Mouse (Mus musculus): Measurements from ENCODE around the gene Pnkd. TPM values are rescaled to one million over a fixed set of nuclear protein-coding genes. Genes with fewer than 3 reads are reported as not detected.
"Not testable (repeated sequence)": the region's sequence is repeated elsewhere in the genome, so short reads cannot be mapped to it uniquely, and the experiment has no call there.

The Pnkd gene
- total RNA-seq, 4 experiments from 2014 or later, result 170 to 190 (median 177) TPM

GRCm38 (mm10) chr1:74296477-74296876 lies 11.7 kb downstream of the Pnkd start:
- no peak for DNase-seq (ENCODE audit: low spot score in 2 of 2)

DNA sequence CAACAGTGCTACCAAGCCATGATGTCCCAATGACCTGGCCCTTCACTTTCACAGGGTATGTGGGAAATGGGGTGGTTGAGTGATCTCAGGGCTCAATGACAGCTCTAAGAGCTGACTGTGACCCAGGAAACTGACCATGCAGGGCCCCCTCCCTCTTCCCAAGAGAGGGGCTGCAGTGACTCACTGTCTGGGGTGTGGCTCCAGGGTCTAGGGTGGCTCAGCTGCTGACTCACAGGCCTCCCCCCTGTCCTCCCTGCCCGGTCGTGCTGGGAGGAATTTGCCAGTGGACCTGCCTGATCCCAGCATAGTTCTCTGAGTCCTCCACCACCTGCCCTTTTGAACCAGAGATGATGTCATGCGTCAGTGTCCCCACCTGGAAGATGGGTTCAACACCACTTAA lies 12.5 kb downstream of the Pnkd start:
- no peak for DNase-seq (ENCODE audit: low spot score in 2 of 2)

DNA sequence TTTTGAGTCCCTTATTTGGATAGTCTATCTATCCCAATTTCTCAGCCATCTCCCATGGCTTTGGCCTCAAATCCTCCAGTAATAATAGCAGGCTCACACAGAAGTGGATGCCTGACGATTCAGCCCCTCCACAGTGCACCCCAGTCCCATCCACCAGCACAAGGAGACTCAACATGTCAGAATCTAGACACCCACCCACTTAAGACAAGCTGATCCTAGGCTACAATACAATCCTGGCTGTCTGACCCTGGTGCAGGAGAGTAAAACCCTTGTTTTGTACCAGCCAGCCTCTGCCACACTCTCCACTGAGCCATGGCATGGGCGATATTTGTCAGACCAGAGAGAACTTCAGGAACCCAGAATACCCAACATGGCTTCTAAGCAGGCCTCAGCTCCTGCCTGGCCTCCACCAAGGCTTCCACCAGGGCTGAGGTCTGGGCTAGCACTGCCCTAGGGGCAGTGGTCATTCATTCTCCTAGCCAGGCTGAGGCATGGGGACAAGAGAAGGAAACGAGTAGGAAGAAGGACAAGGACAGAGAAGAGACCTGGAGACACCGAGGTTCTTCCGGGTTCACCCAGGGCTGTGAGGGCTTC lies 13.5 kb downstream of the Pnkd start:
- DNase-seq (ENCODE audit: low spot score in 2 of 2), result no peak

DNA sequence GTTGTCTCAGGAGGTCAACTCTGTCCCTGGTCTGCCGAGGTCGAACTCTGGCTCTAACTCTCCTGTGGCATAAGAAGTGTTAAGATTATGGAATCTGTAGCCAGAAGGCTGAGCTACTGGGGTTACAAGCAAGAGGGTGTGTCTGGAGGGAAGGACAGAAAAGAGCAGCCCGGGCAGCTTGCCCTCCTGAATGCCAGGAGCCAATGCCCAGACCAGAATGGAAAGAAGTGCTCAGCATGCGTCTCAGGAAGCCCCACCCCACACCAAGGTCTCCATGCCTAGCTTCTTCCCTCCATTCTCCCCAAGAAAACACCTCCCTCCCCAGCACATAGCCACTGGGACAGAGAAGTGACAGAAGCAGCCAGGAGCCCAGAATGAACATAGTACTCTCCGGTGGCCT lies 14.3 kb downstream of the Pnkd start:
- no peak for DNase-seq (ENCODE audit: low spot score in 2 of 2)

- DNase-seq (ENCODE audit: low spot score in 2 of 2), result no peak
These were observed 15.8 kb downstream of the Pnkd start for GRCm38 (mm10) chr1:74300347-74301110.

- no peak for DNase-seq (ENCODE audit: low spot score in 2 of 2)
These were observed 17.5 kb downstream of the Pnkd start for GRCm38 (mm10) chr1:74302229-74302628.

GRCm38 (mm10) chr1:74302835-74303234 lies 18.1 kb downstream of the Pnkd start:
- no peak for DNase-seq (ENCODE audit: low spot score in 2 of 2)

- peak in 1 of 2 experiments; percentile 53 for DNase-seq (ENCODE audit: low spot score in 2 of 2)
These were observed 19.0 kb downstream of the Pnkd start for GRCm38 (mm10) chr1:74303509-74304338.

DNA sequence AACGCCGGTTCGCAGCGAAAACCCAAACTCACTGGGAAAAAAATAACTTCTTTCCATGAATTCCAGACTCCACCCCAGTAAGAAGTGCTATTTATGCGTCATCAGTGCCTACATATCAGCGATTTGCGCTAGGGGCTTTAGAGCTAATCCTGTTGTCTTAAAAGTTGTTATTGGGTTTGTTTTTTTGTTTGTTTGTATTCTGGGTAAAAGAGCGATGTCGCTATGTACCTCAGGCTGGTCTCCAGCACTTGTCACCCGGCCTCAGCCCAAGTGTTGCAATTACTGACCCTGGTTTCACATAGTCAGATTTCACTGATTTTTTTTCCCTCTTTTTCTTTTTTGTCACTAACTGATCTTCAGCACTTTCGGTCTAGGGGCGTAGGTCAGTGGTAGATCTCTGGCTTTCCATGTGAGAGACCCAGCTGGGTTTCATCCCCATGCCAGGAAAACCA lies 19.6 kb downstream of the Pnkd start:
- DNase-seq (ENCODE audit: low spot score in 2 of 2), result no peak

GRCm38 (mm10) chr1:74304946-74305345 lies 20.2 kb downstream of the Pnkd start:
- no peak for DNase-seq (ENCODE audit: low spot score in 2 of 2)

GRCm38 (mm10) chr1:74305522-74305921 lies 20.8 kb downstream of the Pnkd start, which contains the start of gene Tmbim1:
Gene Tmbim1, minus strand, starts transcription at chr1:74305622.
- no peak for DNase-seq (ENCODE audit: low spot score in 2 of 2)

GRCm38 (mm10) chr1:74307146-74307545 lies 22.4 kb downstream of the Pnkd start:
- no peak for DNase-seq (ENCODE audit: low spot score in 2 of 2)

- DNase-seq (ENCODE audit: low spot score in 2 of 2), result no peak
These were observed 23.6 kb downstream of the Pnkd start for GRCm38 (mm10) chr1:74308001-74308964.

DNA sequence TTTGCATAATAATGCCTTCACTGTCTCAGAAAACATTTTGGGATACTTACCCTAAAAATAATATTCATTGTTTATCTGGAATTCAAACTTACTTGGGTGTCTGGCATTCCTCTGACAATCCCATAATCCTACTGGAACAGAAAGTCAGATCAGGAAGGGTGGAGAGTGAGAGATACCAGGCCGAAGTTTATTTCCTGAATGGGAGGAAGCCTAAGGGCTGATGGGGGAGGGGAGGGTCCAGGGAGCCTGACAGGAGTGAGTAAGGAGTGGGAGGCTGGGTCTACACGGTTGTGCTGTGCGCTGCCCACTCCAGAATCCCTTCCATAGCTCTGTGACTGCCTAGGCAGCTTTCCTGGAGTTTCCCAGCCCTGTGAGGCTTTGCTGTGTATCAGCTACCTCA lies 25.0 kb downstream of the Pnkd start:
- no peak for DNase-seq (ENCODE audit: low spot score in 2 of 2)

DNA sequence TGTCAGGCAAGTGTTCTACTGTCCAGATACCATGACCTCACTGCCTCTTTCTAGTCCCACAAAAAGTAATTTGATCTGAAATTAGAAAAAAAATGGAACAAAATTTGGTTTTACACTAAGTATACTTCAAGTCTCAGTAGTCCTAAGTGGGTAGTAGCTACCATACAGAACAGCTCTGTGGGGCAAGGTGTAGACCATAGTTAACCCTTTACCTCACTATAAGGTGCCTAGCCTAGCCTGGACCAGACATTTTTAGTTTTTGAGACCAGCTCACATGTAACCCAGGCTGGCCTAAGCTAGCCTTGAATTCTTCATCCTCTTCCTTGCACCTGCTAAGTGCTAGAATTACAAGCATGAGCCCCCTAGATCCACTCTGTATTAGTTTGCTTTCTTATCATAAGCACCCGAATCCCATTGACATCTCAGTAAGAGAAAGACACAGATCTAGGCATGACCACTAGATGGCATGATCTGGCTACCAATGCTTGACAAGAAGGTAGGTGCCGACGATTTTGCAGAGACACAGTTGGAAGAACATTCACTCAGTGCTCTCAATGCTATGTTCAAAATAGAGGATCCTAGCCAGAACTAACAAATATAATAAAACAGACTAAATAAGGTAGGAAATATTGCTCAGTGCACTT lies 28.4 kb downstream of the Pnkd start:
- peak; percentile 57 to 64 for DNase-seq (ENCODE audit: low spot score in 2 of 2)

DNA sequence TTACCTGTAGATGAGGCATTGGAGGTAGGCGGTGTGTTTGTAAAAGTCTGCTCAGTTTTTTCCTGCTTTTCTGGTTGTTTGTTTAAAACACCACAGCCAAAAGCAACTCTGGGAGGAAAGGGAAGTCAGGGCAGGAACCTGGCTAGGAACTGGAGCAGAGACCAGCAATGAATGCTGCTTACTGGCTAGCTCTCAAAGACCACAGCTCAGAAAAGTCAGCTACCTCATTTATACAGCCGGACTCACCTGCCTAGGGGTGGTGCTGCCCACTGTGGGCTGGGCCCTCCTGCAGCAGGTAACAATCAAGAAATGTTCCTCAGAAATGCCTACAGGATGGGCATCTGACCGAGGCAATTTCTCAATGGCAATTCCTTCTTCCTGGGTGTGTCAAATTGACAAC lies 30.1 kb downstream of the Pnkd start:
- DNase-seq (ENCODE audit: low spot score in 2 of 2), result no peak

DNA sequence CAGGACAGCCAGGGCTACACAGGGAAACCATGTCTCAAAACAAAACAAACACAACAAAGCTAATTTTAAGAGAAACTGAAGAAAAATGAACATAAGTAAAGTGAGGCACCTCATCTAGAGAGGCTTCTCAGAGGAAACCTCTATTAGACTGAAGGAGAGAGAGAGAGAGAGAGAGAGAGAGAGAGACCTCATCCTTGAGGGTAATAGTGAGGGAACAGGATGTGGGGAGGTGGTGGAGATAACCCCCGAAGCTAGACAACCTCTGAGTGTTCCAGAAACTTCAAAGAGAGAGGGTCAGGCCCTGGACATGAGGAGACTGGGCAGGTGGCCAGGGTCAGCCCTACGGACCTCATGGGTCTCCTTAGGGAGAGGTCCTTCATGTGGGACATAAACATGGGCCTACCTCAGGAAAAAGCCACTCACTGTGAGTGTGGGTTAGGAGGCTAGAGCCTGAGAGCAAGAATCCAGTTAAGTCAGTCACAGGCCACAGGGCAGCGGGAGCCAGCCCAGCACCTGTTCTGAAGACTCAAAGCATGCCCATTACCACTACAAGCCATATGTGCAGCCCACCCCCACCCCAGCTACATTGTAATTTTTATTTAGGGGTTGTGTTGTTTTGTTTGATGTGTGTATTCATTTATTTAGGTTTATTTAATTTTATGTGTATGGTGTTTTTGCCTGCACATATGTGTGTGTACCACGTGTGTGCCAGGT lies 31.5 kb downstream of the Pnkd start:
- no peak for DNase-seq (ENCODE audit: low spot score in 2 of 2)

DNA sequence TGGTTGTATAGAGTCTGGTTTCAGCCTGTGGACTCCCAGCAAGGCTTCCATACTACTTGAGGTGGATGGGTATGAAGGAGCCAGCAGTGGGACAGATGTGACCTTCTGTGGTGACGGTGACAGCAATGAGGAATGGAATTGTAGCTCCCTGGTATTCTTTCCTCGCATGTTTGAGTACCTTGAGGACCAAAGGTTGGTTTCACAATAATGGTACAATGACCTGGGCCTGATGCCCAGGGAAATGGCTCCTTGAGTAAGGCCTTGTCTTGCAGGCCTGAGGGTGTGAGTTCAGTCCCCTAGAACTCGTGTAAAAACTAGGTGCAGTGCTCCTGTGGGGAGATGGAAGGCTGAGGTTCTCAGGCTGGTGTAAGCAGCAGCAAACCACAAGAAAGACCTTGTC lies 34.0 kb downstream of the Pnkd start:
- DNase-seq (ENCODE audit: low spot score in 2 of 2), result no peak

GRCm38 (mm10) chr1:74321396-74321795 lies 36.7 kb downstream of the Pnkd start:
- DNase-seq (ENCODE audit: low spot score in 2 of 2), result no peak

- DNase-seq (ENCODE audit: low spot score in 2 of 2), result not testable (repeated sequence)
These were observed 42.2 kb downstream of the Pnkd start for GRCm38 (mm10) chr1:74326916-74327315.

All from layer of hippocampus, adult 8-10 months (tissue).